8 mouse cellular contexts compared by ENCODE assay signal in genomic region chr13:51400736-51401501, GRCm38 (mm10). TPM values are rescaled to one million over a fixed set of nuclear protein-coding genes. Genes with fewer than 3 reads are reported as not detected.
DNase-seq lines count a peak whose midpoint lies in the region; ATAC-seq and TF ChIP-seq lines count a peak whose summit lies in the region.

No protein-coding gene starts in this region.

- H3K4me3 ChIP-seq in heart, embryonic 15.5 days = peak overlapping the region; percentile 47
- H3K4me3 ChIP-seq in ES-E14 (ENCODE audit: insufficient read depth in 1 of 2, low read depth in 1 of 2, low read length in 2 of 2, poor library complexity in 1 of 2, severe bottlenecking in 1 of 2) = peak overlapping the region in 1 of 2 experiments; percentile 19; a peak in 3 of 4 replicates
- peak overlapping the region; percentile 50 for H3K4me3 ChIP-seq in forebrain, embryonic 10.5 days
- H3K4me3 ChIP-seq in kidney, embryonic 14.5 days (ENCODE audit: low read length) = peak overlapping the region; percentile 38
- H3K4me3 ChIP-seq in stomach, embryonic 16.5 days (replicated peaks; ENCODE audit: low read length) = peak overlapping the region; percentile 41

- H3K9ac ChIP-seq in heart, embryonic 15.5 days = peak overlapping the region; percentile 44
- peak overlapping the region; percentile 58; the same call in 1 of the 2 replicates for H3K9ac ChIP-seq in ES-E14 (ENCODE audit: insufficient read depth, low read depth, low read length, poor library complexity, severe bottlenecking)
- peak overlapping the region; percentile 40 for H3K9ac ChIP-seq in kidney, embryonic 14.5 days (ENCODE audit: low read depth, low read length)
- H3K9ac ChIP-seq in stomach, embryonic 16.5 days (ENCODE audit: low read length) = peak overlapping the region; percentile 62

- H3K4me2 ChIP-seq in heart, embryonic 15.5 days = peak overlapping the region; percentile 83
- peak overlapping the region; percentile 79 for H3K4me2 ChIP-seq in kidney, embryonic 14.5 days (replicated peaks; ENCODE audit: low read depth, low read length)
- H3K4me2 ChIP-seq in stomach, embryonic 16.5 days (ENCODE audit: low read depth, low read length) = peak overlapping the region; percentile 78

- no peaks in the 10 kb centered on the region for H3K9me3 ChIP-seq in heart, embryonic 15.5 days (replicated peaks)
- no peaks in the 10 kb centered on the region for H3K9me3 ChIP-seq in ES-E14 (ENCODE audit: control insufficient read depth, insufficient read depth, low read depth, low read length)
- H3K9me3 ChIP-seq in forebrain, embryonic 10.5 days = no peaks in the 10 kb centered on the region
- no peaks in the 10 kb centered on the region for H3K9me3 ChIP-seq in kidney, embryonic 14.5 days (ENCODE audit: control insufficient read depth, low read length)
- H3K9me3 ChIP-seq in stomach, embryonic 16.5 days (replicated peaks; ENCODE audit: control insufficient read depth, low read length) = no peaks in the 10 kb centered on the region

- intact Hi-C loops in heart, postnatal 25 days (cut with DNase I) = no loop called here
- intact Hi-C loops in gastrocnemius, postnatal 14 days (cut with DNase I; ENCODE audit: low total_unique reads) = loop anchor here (10.0 kb wide), 1 partner anchor 86 kb away; no protein-coding TSS in a partner anchor

- WGBS in heart, embryonic 15.5 days = 6% methylated on average over 20 of the region's 20 CpGs
- 13% methylated on average over 20 of the region's 20 CpGs for WGBS in forebrain, embryonic 10.5 days
- 1% methylated on average over 20 of the region's 20 CpGs for WGBS in kidney, embryonic 14.5 days
- WGBS in stomach, embryonic 16.5 days = 4% methylated on average over 20 of the region's 20 CpGs

- no peak; the same call in 1 of the 2 replicates for ATAC-seq in heart, embryonic 15.5 days (replicated peaks; ENCODE audit: insufficient number of reproducible peaks, insufficient read depth, low FRiP score, low read depth)
- ATAC-seq in kidney, embryonic 14.5 days (ENCODE audit: low FRiP score, low TSS enrichment) = peak; percentile 77
- peak; percentile 39; the same call in 1 of the 2 replicates for ATAC-seq in stomach, embryonic 16.5 days (ENCODE audit: insufficient read depth, low FRiP score)

- H3K4me1 ChIP-seq in heart, embryonic 15.5 days (replicated peaks) = peaks cover 15% of the 10 kb centered on the region
- H3K4me1 ChIP-seq in ES-E14 (ENCODE audit: control insufficient read depth in 2 of 2, insufficient read depth in 2 of 2, low read length in 2 of 2, poor library complexity in 1 of 2) = peaks cover 2 to 15% of the 10 kb centered on the region in 2 experiments; a peak in 2 of 4 replicates
- H3K4me1 ChIP-seq in forebrain, embryonic 10.5 days = peaks cover 16% of the 10 kb centered on the region
- peaks cover 5% of the 10 kb centered on the region for H3K4me1 ChIP-seq in kidney, embryonic 14.5 days (ENCODE audit: control insufficient read depth, insufficient read depth, low read length)
- H3K4me1 ChIP-seq in stomach, embryonic 16.5 days (ENCODE audit: control insufficient read depth, insufficient read depth, low read length) = peaks cover 11% of the 10 kb centered on the region; the same call in 1 of the 2 replicates

- no peaks in the 10 kb centered on the region for H3K36me3 ChIP-seq in heart, embryonic 15.5 days
- H3K36me3 ChIP-seq in ES-E14 (ENCODE audit: control insufficient read depth, insufficient read depth, low read length, poor library complexity, severe bottlenecking) = no peaks in the 10 kb centered on the region
- no peaks in the 10 kb centered on the region for H3K36me3 ChIP-seq in forebrain, embryonic 10.5 days (replicated peaks)
- H3K36me3 ChIP-seq in kidney, embryonic 14.5 days (ENCODE audit: control insufficient read depth, insufficient read depth, low read length) = no peaks in the 10 kb centered on the region
- H3K36me3 ChIP-seq in stomach, embryonic 16.5 days (ENCODE audit: control insufficient read depth, insufficient read depth, low read length) = no peaks in the 10 kb centered on the region

- peak overlapping the region; percentile 9; the same call in 1 of the 2 replicates for H3K27ac ChIP-seq in heart, embryonic 15.5 days
- no peak overlapping the region; the same call in 1 of the 2 replicates for H3K27ac ChIP-seq in ES-E14 (ENCODE audit: insufficient read depth, low read depth, low read length, poor library complexity, severe bottlenecking)
- H3K27ac ChIP-seq in forebrain, embryonic 10.5 days = peak overlapping the region; percentile 81
- H3K27ac ChIP-seq in kidney, embryonic 14.5 days (ENCODE audit: low read depth, low read length) = peak overlapping the region; percentile 30; the same call in 1 of the 2 replicates
- H3K27ac ChIP-seq in stomach, embryonic 16.5 days (ENCODE audit: low read length) = no peak overlapping the region

- in situ Hi-C loops in ES-E14 (cut with MboI; ENCODE audit: low sequenced_read_pairs in 2 of 2, unreplicated experiment in 2 of 2) = loop anchor here in 1 of 2 experiments (25.0 kb wide), 1 partner anchor 214 kb away; no protein-coding TSS in a partner anchor

- no peaks in the 10 kb centered on the region for H3K27me3 ChIP-seq in heart, embryonic 15.5 days
- H3K27me3 ChIP-seq in forebrain, embryonic 10.5 days (ENCODE audit: poor library complexity, severe bottlenecking) = peaks cover 5% of the 10 kb centered on the region; the same call in 1 of the 2 replicates
- no peaks in the 10 kb centered on the region for H3K27me3 ChIP-seq in kidney, embryonic 14.5 days (ENCODE audit: control insufficient read depth, insufficient read depth, low read length)
- no peaks in the 10 kb centered on the region for H3K27me3 ChIP-seq in stomach, embryonic 16.5 days (ENCODE audit: control insufficient read depth, insufficient read depth, low read length)

- no peak for DNase-seq in heart, postnatal 25 days (ENCODE audit: low spot score)
- no peak for DNase-seq in ES-E14 (ENCODE audit: low read depth, low spot score)
- DNase-seq in forebrain, embryonic 10.5 days (ENCODE audit: extremely low spot score, low spot score) = peak; percentile 56
- DNase-seq in mesoderm, embryonic 11.5 days (ENCODE audit: low read depth, low spot score) = peak; percentile 65
- DNase-seq in gastrocnemius, postnatal 14 days = no peak

TF ChIP-seq in ES-E14, 5 proteins besides CTCF, POLR2A, EP300 and RAD21:
- no peak for TF ChIP-seq MAFK (IDR thresholded peaks at IDR 0.05; ENCODE audit: insufficient read depth, low read depth, low read length)
- TF ChIP-seq ZC3H11A (IDR thresholded peaks at IDR 0.05; ENCODE audit: borderline replicate concordance, low read depth, low read length) = no peak
- TF ChIP-seq CHD2 (IDR thresholded peaks at IDR 0.05; ENCODE audit: low read depth, low read length) = no peak
- TF ChIP-seq ZNF384 (IDR thresholded peaks at IDR 0.05; ENCODE audit: low read depth, low read length) = no peak
- TF ChIP-seq HCFC1 (IDR thresholded peaks at IDR 0.05; ENCODE audit: borderline replicate concordance, insufficient read depth, low read length) = no peak

RNA-seq across cellular contexts. Expression of gene S1pr3, which starts 7.5 kb away (rescaled TPM):
- 18.8 and 33.9 TPM in 2 replicates for polyA plus RNA-seq in heart, embryonic 15.5 days (2015; fragmentation: Nextera tagmentation; extraction: Ambion mirVana)
- 10 to 100 TPM; 14.1 to 14.4 TPM for total RNA-seq in heart, postnatal 25 days (2021)
- 1.2 and 2.6 TPM in 2 replicates for total RNA-seq in ES-E14 (2012; rRNA removed)
- 50.4 and 53.9 TPM in 2 replicates for polyA plus RNA-seq in forebrain, embryonic 10.5 days (2016; fragmentation: Nextera tagmentation; extraction: Ambion mirVana)
- 24.9 and 51.9 TPM in 2 replicates for polyA plus RNA-seq in kidney, embryonic 14.5 days (2014; fragmentation: Nextera tagmentation; extraction: Ambion mirVana)
- polyA plus RNA-seq in stomach, embryonic 16.5 days (2015; fragmentation: Nextera tagmentation; extraction: Ambion mirVana) = 36.8 and 37.0 TPM in 2 replicates
- 10 to 100 TPM in 1 of 2 experiments, 1 to 10 TPM in 1; 9.7 to 13.7 TPM for total RNA-seq in gastrocnemius, postnatal 14 days (2021)

Comparison
In these comparisons a context has a peak if more than half of its experiments do, and no peak if none do; other contexts are left out.
1. H3K27ac ChIP-seq: peak in heart, embryonic 15.5 days (single experiment), forebrain, embryonic 10.5 days (single experiment) and kidney, embryonic 14.5 days (single experiment); none in ES-E14 (single experiment) and stomach, embryonic 16.5 days (single experiment).
2. DNase-seq: peak in forebrain, embryonic 10.5 days (single experiment) and mesoderm, embryonic 11.5 days (single experiment); none in heart, postnatal 25 days (single experiment), ES-E14 (single experiment) and gastrocnemius, postnatal 14 days (single experiment).
3. Peak in every context shown above with its lines, with median percentiles within 50 percentile points of each other: H3K4me2 ChIP-seq and H3K9ac ChIP-seq.